ENCODE assay signal across 8 mouse cellular contexts in the genomic region with DNA sequence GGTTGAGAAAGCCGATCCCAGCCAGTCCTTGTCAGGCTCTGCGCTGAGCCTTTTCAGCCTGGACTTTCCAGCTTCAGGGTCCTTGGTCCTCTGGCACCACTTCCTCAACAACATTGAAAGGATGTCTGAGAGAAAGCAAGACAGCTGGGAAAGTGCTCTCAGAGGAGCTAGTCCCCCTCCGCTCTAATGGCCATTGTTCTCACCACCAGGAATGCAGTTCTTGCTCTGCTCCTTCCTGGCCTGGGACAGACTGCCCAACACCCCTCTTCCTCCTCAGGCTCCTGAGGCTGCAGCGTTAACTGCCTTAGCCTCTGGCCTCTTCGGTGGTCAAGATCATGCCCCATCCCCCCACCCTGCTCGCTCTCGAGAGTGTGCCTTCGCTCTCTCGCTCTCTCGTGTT. TPM values are rescaled to one million over a fixed set of nuclear protein-coding genes. Genes with fewer than 3 reads are reported as not detected.
DNase-seq lines count a peak whose midpoint lies in the region; ATAC-seq and TF ChIP-seq lines count a peak whose summit lies in the region.
"Had no signal": no experiment of that assay in that cellular context is flagged by ENCODE, and none has a peak within 500 bp of the region (broad histone marks: within the 10 kb centered on the region; RNA-seq: fewer than 3 reads in every experiment).

No protein-coding gene starts in this region.

- peak; percentile 46 for DNase-seq in kidney, adult 2 months
- DNase-seq in kidney, adult 18-20 months: no peak
- DNase-seq in retina, embryonic 14.5 days (ENCODE audit: low spot score): no peak
- DNase-seq in thymus, postnatal 4 days: no peak
- DNase-seq: thymus, adult 18-20 months had no signal

- H3K27me3 ChIP-seq in kidney, adult 2 months (replicated peaks; ENCODE audit: control insufficient read depth, insufficient read depth, low read length): no peaks in the 10 kb centered on the region
- no peaks in the 10 kb centered on the region for H3K27me3 ChIP-seq in embryonic facial prominence, embryonic 15.5 days
- no peaks in the 10 kb centered on the region for H3K27me3 ChIP-seq in heart, embryonic 16.5 days (ENCODE audit: control insufficient read depth, insufficient read depth, low read length)
- H3K27me3 ChIP-seq in limb, embryonic 15.5 days: no peaks in the 10 kb centered on the region

- no peak overlapping the region for H3K9ac ChIP-seq in embryonic facial prominence, embryonic 15.5 days
- no peak overlapping the region for H3K9ac ChIP-seq in heart, embryonic 16.5 days (ENCODE audit: low read length)
- H3K9ac ChIP-seq in limb, embryonic 15.5 days: no peak overlapping the region

- TF ChIP-seq CTCF in kidney, adult 2 months (conservative IDR thresholded peaks at IDR 0.05; ENCODE audit: insufficient read depth, insufficient read length, low read depth, low read length): no peak

- WGBS in kidney, adult 2 months: 54% methylated on average over 10 of the region's 10 CpGs
- WGBS in embryonic facial prominence, embryonic 15.5 days: 64% methylated on average over 10 of the region's 10 CpGs
- 39% methylated on average over 10 of the region's 10 CpGs for WGBS in heart, embryonic 16.5 days
- WGBS in limb, embryonic 15.5 days: 58% methylated on average over 10 of the region's 10 CpGs

- ATAC-seq in embryonic facial prominence, embryonic 15.5 days (ENCODE audit: insufficient number of reproducible peaks, low FRiP score, low TSS enrichment, low read depth): 0 out of 2 replicates have a peak, but pooled peaks have one; percentile 26
- peak; percentile 33; the same call in 1 of the 2 replicates for ATAC-seq in heart, embryonic 16.5 days (replicated peaks; ENCODE audit: extremely low read depth, insufficient read depth, low FRiP score)
- ATAC-seq in limb, embryonic 15.5 days (ENCODE audit: insufficient number of reproducible peaks, low FRiP score, low TSS enrichment, low read depth): no peak

- no peak overlapping the region for H3K4me3 ChIP-seq in kidney, adult 2 months (ENCODE audit: insufficient read depth, low read depth, low read length)
- H3K4me3 ChIP-seq in embryonic facial prominence, embryonic 15.5 days (replicated peaks): no peak overlapping the region
- no peak overlapping the region for H3K4me3 ChIP-seq in heart, embryonic 16.5 days (ENCODE audit: low read length)
- H3K4me3 ChIP-seq in limb, embryonic 15.5 days: no peak overlapping the region

- H3K4me2 ChIP-seq in embryonic facial prominence, embryonic 15.5 days (replicated peaks): no peak overlapping the region
- H3K4me2 ChIP-seq in heart, embryonic 16.5 days (ENCODE audit: low read depth, low read length): no peak overlapping the region
- no peak overlapping the region for H3K4me2 ChIP-seq in limb, embryonic 15.5 days

- H3K27ac ChIP-seq in kidney, adult 2 months (ENCODE audit: insufficient read depth, low read depth, low read length): peak overlapping the region; percentile 65; the same call in 1 of the 2 replicates
- H3K27ac ChIP-seq in embryonic facial prominence, embryonic 15.5 days (replicated peaks): no peak overlapping the region
- peak overlapping the region; percentile 83 for H3K27ac ChIP-seq in heart, embryonic 16.5 days (ENCODE audit: low read length)
- H3K27ac ChIP-seq in limb, embryonic 15.5 days: peak overlapping the region; percentile 19; the same call in 1 of the 2 replicates

- no peaks in the 10 kb centered on the region for H3K36me3 ChIP-seq in kidney, adult 2 months (ENCODE audit: control insufficient read depth, insufficient read depth, low read length)
- no peaks in the 10 kb centered on the region for H3K36me3 ChIP-seq in embryonic facial prominence, embryonic 15.5 days
- no peaks in the 10 kb centered on the region for H3K36me3 ChIP-seq in heart, embryonic 16.5 days (ENCODE audit: control insufficient read depth, insufficient read depth)
- no peaks in the 10 kb centered on the region for H3K36me3 ChIP-seq in limb, embryonic 15.5 days

- no peak for TF ChIP-seq POLR2A in kidney, adult 2 months (IDR thresholded peaks at IDR 0.05; ENCODE audit: low read depth, low read length)

- H3K4me1 ChIP-seq in kidney, adult 2 months (ENCODE audit: control insufficient read depth, insufficient read depth, low read length): no peaks in the 10 kb centered on the region
- 0 out of 2 replicates have a peak, but pooled peaks cover 2% of the 10 kb centered on the region for H3K4me1 ChIP-seq in embryonic facial prominence, embryonic 15.5 days
- peaks cover 11% of the 10 kb centered on the region for H3K4me1 ChIP-seq in heart, embryonic 16.5 days (ENCODE audit: control insufficient read depth, insufficient read depth, low read length)
- peaks cover 7% of the 10 kb centered on the region; the same call in 1 of the 2 replicates for H3K4me1 ChIP-seq in limb, embryonic 15.5 days

- H3K9me3 ChIP-seq in embryonic facial prominence, embryonic 15.5 days (replicated peaks): no peaks in the 10 kb centered on the region
- no peaks in the 10 kb centered on the region for H3K9me3 ChIP-seq in heart, embryonic 16.5 days (replicated peaks; ENCODE audit: control insufficient read depth, low read length)
- H3K9me3 ChIP-seq in limb, embryonic 15.5 days: no peaks in the 10 kb centered on the region

RNA-seq across cellular contexts. Expression of a gene that starts 4.8 kb away (rescaled TPM):
- 45.1 and 48.5 TPM in 2 replicates for polyA plus RNA-seq in kidney, adult 2 months (2012; rRNA removed)
- 32.7 and 33.3 TPM in 2 replicates for polyA plus RNA-seq in embryonic facial prominence, embryonic 15.5 days (2015; fragmentation: Nextera tagmentation; extraction: Ambion mirVana)
- 48.8 and 51.0 TPM in 2 replicates for polyA plus RNA-seq in heart, embryonic 16.5 days (2015; fragmentation: Nextera tagmentation; extraction: Ambion mirVana)
- polyA plus RNA-seq in limb, embryonic 15.5 days (2015; fragmentation: Nextera tagmentation; extraction: Ambion mirVana): 31.6 and 36.5 TPM in 2 replicates
